Mouse (Mus musculus) kidney, postnatal 14 days (tissue): ENCODE measurements at regions not wholly inside any gene's neighbourhood (a gene's known extent, or its start where the extent isn't known, plus 50 kb on each side); places are given as distances from the start of the nearest gene placed in this dataset.

ENCODE experiments used
- DNase-seq: peaks from one replicate; pipeline ENCODE4 v3.0.0; 2022; ENCODE audit warnings: mixed read lengths

DNA sequence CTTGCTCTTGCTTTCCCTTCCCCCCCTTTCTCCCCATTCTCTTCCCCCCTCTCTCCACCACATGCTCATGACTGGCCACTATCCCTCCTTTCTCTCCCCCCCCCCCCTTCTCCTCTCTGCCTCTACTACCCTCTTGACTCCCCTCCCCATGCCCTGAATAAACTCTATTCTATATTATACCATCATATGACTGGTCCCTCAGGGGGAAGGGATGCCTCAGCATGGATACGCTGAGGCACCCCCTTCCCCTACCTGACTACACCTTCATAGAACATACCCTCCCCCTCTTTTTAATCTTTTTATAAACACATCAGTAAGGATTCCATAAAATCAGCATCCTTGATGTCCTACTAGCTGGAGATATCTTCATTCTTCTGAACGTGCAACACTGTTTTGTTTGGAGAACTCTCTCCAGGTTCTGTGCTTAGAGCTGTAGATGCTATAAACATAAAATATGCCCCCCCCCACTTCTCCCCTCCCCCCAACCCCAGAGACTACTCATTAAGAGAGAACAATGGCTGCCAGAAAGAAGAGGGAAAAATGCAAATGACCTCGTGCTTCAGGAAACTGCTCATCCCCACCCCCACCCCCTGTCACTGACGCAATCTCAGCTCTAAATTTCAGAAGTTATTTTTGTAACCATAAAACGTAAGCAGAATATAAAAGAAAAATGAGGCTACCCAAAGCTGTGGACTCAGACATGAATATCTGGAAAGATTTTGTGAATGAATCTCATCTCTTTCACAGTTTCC lies 102.3 kb downstream of the Pja2 start:
- DNase-seq, result no peak

DNA sequence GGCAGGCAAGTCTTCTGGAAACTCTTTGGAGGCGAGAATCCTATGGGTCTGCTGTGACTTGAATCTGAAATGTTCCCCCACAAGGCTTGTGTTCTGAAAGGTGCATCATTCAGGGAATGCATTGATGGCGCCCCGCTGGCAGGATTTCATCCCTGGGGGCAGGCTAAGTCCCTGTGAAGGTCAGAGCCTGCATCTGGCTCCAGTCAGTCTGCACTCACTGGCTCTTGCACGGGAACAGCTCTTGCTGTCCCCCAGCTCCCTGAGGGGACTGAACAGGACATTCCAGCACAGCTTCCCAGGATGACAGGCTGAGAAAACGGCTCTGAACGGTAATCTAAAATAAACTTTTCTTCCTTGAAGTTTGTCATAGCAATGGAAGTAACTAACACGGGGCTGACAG lies 117.1 kb downstream of the Pja2 start:
- DNase-seq, result peak; percentile 14

DNA sequence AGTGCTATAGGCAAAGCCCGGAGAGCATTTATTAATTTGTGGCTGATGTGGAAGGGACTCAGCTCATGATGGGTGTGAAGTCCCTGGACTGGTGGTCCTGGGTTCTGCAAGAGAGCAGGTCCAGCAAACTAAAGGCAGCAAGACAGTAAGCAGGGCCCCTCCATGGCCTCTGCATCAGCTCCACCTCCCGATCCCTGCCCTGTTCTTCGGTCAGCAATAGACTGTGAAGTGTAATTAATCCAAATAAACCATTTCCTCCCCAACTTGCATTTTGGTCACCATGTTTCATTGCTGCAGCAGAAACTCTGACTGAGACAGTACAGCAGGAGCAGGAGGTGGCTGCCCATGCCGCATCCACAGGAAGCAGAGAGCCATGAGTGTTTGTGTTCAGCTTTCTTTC lies 118.5 kb downstream of the Pja2 start:
- DNase-seq, result no peak

DNA sequence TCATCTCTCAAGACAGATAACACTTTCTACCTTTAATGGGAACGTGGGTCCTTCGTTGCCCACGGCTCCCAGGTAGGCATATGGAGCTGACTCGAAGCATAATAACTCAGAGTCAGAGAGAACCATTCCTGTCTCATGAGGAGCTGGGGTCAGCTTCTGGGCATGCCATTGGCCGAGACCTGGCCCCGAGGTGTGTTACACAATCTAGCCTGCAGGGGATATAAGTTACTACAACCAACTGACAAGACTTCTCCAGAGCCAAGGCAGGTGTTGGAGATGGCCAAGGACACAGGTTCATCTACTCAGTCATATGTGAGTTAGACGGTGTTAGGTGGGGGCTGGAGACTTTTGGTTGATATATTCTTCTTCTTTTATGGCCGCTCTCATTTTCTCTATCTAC lies 120.4 kb downstream of the Pja2 start:
- DNase-seq, result no peak

DNA sequence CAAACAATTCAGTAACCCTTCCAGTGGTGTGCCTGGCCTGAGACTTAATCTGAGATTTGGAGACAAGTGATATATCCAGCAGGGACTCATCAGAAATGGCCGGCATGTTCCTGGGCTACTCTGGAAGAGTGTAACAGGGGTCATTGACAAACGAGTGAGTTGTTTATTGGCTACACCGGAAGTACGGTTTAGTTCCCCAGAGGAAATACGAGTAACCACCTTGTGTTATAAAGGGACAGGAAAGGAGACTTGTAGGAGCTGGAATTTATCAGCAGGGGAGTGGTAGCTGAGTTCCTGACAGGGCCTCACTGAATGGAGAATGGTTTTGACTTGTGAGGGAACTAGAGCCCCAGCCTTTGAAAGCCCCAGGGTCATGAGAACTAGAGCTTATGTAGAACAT lies 121.3 kb downstream of the Pja2 start:
- no peak for DNase-seq

DNA sequence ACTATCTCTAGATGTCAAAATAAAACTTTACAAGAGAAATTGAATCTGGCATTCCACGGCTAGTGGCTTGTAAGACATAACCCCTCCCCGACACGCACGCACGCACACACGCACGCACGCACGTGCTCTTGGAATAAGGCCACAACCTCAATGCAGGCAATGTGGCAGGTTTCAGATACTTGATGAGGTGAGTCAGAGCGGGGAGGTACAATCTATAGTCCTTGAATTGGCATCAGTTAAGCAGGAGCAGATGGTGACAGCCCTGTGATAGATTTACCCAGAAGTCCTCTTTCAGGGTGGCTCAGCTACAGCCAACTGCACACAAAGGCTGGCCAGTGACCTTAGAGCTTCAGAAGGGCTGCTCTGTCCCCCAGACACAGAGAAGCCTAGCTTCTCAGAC lies 122.1 kb downstream of the Pja2 start:
- DNase-seq, result no peak

DNA sequence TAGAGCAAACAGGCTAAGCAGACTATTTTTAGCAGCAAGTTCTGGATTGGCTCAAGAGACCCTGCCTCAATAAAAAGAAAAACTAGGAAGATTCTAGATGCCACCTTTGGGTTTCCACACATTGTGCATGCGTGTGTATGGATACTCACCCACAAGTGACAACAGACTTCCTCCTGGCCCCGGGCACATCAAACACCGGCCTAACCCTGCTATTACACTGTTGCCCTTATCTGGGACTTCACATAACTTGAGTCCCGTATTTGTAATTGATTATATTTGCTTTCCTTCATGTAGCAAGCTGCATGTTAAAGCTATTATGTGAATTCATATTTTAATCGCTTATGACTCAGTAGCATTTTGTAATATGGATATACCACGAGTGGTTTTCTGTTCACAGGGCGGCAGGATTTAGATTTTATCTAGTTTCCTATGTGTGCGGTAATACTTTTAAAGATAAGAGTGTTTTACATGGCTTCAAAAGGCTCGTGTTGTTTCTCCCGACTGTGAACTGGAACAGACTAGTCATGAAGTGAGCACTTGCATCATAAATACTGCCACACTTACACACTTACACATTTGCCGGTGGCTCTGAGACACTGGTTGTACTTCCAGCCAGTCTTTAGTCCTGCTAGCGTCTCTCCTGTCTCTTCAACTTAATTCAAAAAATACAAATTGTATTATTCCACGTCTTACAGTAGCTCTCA lies 123.4 kb downstream of the Pja2 start:
- no peak for DNase-seq

DNA sequence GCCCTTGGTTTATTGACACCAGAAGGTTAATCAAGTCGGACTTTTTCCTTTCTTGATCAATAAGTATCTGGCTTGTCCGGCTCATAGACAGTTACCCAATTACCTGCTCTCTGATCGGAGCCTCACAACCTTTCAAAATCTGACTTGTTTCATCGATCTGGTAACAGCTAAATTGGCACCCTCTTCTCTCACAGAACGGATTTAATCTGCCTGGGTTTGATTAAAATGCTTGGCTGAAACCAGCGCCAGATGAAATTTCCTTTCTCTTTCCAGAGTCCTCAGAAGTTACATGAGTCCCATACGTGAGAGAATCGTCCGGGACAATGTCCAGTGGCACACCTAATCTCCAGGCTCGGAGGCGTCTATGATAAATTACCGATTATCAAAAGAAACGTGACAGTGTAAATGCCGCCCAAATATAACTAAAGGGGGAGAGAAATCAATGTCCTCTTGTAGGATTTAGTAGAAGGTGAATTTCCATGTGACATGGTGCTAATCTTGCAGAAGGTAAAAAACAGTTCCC lies 125.5 kb downstream of the Pja2 start:
- no peak for DNase-seq

DNA sequence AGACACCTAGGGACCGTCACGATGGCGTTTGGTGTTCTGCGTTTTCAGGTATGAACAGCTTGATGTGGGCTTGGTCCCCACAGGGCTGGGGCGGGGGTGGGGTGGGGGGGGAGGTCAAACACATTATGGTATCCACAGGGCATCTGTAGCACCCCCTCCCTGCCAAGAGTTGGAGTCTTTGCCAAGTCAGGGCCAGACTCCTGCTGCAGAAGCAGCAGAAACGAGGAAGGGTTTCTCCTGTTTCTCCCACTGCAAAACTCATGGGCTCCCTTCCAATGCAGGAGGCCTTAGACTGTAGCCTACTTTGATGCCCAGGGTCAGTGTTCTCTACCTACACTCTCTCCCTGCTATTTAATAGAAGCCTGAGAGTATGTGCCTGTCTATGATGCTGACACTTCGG lies 128.1 kb downstream of the Pja2 start:
- DNase-seq, result no peak

DNA sequence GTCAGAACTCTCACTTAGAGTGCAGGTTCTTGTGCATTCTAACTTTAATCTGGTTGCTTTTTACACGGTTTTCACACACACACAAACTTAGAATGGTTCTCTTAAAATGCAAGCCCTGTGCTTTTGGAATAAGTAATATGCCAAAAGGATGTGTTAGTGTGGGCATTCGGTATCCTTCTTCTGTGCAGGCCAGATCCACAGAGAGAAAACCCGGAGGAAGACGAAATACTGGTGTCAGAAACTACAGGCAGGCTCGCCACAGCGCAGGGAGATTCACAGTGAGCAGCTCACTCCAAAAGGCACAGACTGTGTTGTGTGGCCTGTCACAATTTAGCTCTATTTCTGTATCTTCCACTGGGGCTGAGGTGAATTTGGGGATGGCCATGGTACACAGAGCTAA lies 129.5 kb downstream of the Pja2 start:
- DNase-seq, result no peak

DNA sequence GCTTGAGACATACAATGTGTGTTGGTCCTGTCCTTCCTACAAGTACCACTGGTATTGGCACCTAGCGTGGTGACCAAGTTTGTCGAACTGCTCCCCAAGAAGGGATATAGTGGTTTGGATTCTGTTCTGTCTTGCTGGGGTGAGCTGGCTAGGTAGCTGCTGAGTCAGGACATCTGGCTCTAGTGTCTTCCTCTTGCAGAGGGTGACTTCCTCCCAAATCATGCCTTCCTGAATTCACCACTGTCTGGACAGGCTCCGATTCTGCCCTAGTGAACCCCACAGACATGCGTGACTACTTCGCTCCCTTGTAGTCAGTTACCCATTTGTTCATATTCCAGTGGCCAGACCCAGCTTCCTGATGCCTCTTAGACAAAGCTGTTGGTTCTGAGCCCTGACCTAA lies 130.1 kb downstream of the Pja2 start:
- no peak for DNase-seq

DNA sequence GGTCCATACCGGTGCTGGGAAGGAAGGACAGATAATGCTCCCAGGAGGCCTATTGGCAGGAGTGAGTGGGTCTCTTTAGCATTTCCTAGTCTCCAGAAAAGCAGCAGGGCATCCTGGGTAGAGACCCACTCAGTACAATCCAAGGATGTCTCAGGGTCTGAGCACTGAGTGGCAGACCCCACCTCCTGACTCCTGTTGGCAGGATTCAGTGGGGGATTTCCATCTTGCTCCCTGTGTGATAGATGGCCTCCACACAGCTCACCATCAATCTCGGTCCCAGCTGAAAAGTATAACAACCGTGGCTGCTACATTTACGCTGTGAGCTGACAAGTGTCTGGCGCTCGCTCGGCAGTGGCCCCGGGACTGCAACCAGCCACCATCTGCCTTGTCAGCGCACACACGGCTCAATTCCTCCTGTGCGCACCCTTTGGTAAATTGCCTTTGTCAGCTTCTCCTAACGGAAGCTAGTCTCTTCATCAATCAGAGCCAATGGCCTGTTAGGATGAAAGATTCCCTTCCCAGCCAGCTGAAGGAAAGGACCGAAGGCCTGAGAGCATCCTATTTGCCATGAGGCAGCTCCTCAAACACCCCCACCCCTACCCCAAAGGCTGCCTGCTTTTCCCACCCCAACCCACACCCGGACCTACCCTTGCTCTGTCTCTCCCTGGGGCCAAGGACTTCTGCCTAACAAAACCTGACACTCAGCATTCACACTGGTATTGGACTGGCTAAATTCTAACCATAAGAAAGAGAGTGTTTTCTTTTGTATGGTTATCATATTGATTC lies 131.4 kb downstream of the Pja2 start:
- no peak for DNase-seq

DNA sequence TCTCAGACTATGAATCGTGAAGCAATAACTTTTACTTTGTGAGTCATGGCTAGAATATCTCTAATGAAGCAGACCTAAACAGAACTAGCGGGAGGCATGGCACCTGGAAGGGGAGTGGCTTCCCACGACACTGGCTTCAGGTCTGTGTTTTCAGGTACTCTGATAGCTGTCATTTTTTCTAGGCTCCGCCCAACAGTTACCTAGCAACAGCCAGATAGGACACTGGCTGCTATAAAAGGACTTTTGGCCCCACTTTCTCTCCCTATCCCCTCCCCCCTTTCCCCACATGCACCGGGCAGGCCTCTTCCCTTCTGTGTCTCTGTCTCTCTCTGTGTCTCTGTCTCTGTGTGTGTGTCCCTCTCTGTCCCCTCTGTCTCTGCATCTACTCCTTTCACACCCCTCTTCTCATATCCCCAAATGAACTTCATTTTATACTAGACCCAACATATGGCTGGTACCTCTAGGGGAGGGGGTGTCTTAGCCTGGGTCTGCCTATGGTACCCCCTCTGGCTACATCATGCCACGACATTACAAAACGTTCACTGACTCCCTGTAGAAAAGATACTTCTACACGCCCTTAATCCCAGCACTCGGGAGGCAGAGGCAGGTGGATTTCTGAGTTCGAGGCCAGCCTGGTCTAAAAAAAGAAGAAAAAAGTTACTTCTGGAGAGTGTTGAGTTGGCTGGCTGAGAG lies 132.3 kb downstream of the Pja2 start:
- no peak for DNase-seq

DNA sequence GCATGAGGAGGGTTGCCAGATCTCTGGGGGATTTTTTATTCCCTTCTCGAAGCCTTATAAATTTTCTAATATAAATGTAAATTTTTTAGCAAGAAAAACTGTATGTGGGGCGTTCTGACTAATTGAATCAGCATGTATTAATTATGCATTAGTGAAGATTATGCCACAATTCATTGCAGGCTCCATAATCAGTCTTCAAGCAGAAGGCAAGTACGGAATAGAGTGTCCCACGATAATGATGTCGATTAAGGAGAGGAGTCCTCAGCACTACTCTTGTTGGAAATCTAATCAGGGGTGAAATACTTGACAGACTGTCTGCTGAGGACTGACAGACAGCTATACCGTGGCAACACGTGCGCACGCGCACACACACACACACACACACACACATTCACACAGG lies 135.3 kb downstream of the Pja2 start:
- no peak for DNase-seq

DNA sequence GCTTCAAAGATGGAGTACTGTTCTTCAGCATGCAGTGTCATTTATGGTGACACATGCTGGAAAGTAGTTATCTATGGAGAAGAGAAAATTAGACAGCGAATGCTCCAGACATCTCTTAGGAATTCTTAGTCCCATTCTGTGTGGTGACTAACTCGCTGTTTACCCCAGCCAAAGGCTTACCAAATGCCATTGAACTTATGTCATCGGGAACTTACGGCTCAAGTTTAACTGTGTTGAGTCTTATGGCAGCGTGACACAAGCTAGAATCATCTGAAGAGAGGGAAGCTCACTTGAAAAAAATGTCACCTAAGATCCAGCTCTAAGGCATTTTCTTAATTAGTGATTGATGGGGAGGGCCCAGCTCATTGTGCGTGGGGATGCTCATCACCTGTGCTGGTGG lies 138.7 kb downstream of the Pja2 start:
- DNase-seq, result no peak
